Mouse (Mus musculus): ENCODE measurements at regions not wholly inside any gene's neighbourhood (a gene's known extent, or its start where the extent isn't known, plus 50 kb on each side); places are given as distances from the start of the nearest gene placed in this dataset.

DNA sequence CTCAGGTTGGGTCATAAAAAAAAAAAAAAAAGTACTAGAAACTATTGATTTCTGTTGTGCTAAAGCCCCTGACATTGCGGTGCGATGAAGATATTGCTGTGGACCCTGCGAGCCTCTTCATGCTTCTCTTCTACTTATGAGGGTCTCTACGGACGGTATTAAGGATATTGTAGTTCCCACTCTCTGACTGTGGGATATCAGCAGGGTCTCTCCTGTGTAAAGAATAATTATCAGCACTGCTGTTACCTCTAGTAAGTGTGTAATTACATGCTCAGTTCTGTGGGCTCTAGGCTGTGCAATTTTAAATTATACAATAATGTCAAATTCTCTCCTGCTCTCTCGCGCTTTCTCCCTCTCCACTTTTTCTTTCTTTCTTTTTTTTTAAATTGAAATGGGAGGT lies 1545.9 kb upstream of the Gulo start:
- no peak for TF ChIP-seq CTCF (IDR thresholded peaks at IDR 0.05; ENCODE audit: low read depth, low read length)
- no peak for TF ChIP-seq POLR2A (IDR thresholded peaks at IDR 0.05; ENCODE audit: borderline replicate concordance, low read depth, low read length)
- no peaks in the 10 kb centered on the region for H3K4me1 ChIP-seq (ENCODE audit: control insufficient read depth, insufficient read depth, low read length)
- no peak overlapping the region for H3K27ac ChIP-seq (ENCODE audit: insufficient read depth, low read depth, low read length)
- H3K4me3 ChIP-seq (ENCODE audit: insufficient read depth, low read length), result no peak overlapping the region

GRCm38 (mm10) chr14:67550462-67551185 lies 1541.6 kb upstream of the Gulo start:
- Histone ChIP-seq H3K4me3 (ENCODE audit: insufficient read depth, low read length) (no peak overlapping the region), H3K27ac (ENCODE audit: insufficient read depth, low read depth, low read length) (no peak overlapping the region), H3K4me1 (ENCODE audit: control insufficient read depth, insufficient read depth, low read length) (no peaks in the 10 kb centered on the region)
- no peak for TF ChIP-seq CTCF (IDR thresholded peaks at IDR 0.05; ENCODE audit: low read depth, low read length)
- TF ChIP-seq POLR2A (IDR thresholded peaks at IDR 0.05; ENCODE audit: borderline replicate concordance, low read depth, low read length), result no peak

DNA sequence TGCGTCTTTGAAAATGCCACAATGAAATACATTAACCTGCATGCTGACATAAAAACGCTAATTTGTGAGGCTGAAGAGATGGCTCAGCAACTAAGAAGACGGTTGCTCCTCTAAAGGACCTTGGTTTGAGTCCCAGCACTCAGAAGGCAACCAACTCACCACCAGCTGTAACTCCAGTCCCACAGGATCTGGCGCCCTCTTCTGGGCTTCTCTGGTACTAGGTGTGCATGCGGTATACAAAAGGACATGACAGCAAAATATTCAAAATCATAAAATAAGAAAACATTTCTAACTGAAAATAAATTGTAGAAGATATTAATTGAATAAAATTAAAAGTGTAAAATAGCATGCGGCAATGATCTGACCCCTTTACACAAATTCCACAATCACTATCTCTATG lies 1539.7 kb upstream of the Gulo start:
- TF ChIP-seq CTCF (IDR thresholded peaks at IDR 0.05; ENCODE audit: low read depth, low read length), result 0 out of 2 replicates have a peak, but pooled peaks have one; percentile 17
- no peak for TF ChIP-seq POLR2A (IDR thresholded peaks at IDR 0.05; ENCODE audit: borderline replicate concordance, low read depth, low read length)
- no peaks in the 10 kb centered on the region for H3K4me1 ChIP-seq (ENCODE audit: control insufficient read depth, insufficient read depth, low read length)
- no peak overlapping the region for H3K27ac ChIP-seq (ENCODE audit: insufficient read depth, low read depth, low read length)
- H3K4me3 ChIP-seq (ENCODE audit: insufficient read depth, low read length), result no peak overlapping the region

DNA sequence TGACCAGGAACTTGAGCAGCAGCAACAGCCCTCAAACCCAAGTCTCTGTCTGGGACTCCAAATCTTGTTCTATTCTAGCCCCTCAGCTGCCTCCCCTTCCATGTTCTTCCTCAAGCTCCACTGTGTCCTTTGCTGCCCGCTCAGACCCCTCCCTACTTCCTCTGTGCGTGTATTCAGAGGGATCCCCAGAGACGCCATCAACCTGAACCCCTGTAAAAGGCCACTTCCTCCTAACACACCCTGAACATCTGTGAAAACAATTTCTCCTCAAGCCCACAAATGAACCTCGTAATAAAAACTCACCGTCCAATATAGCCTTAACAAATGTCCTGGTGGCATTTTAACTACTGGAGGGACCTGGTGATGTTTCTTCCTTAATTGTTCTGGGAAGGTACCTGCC lies 1536.0 kb upstream of the Gulo start:
- H3K4me3 ChIP-seq (ENCODE audit: insufficient read depth, low read length), result no peak overlapping the region

GRCm38 (mm10) chr14:67541271-67541711 lies 1532.3 kb upstream of the Gulo start:
- no peak for TF ChIP-seq POLR2A (IDR thresholded peaks at IDR 0.05; ENCODE audit: borderline replicate concordance, low read depth, low read length)
- no peak for TF ChIP-seq CTCF (IDR thresholded peaks at IDR 0.05; ENCODE audit: low read depth, low read length)
- Histone ChIP-seq H3K27ac (ENCODE audit: insufficient read depth, low read depth, low read length) (no peak overlapping the region), H3K4me3 (ENCODE audit: insufficient read depth, low read length) (no peak overlapping the region), H3K4me1 (ENCODE audit: control insufficient read depth, insufficient read depth, low read length) (no peaks in the 10 kb centered on the region)

More for the DNA sequence above, 1536.0 kb upstream of the Gulo start:
- TF ChIP-seq POLR2A (IDR thresholded peaks at IDR 0.05; ENCODE audit: borderline replicate concordance, low read depth, low read length) (no peak), CTCF (IDR thresholded peaks at IDR 0.05; ENCODE audit: low read depth, low read length) (no peak)
- no peaks in the 10 kb centered on the region for H3K4me1 ChIP-seq (ENCODE audit: control insufficient read depth, insufficient read depth, low read length)
- H3K27ac ChIP-seq (ENCODE audit: insufficient read depth, low read depth, low read length), result no peak overlapping the region

DNA sequence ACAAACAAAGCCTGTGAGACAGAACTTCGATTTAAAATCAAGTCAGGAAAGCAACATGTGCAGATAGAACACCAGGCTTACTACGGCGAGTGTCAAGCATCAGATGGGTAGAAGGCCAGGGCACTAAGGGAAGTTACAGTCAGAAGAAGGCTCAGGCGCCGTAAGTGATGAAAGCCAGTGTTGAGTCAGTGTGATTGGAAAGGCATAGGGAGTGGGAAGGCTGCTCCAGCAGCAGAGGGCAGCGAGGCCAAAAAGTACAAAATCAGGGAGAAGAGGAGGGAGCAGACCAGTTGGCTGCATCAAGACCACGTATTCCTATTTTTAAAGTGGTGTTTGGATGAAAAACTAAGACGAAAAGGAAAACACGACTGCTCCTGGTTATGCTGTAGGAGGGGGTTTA lies 1529.7 kb upstream of the Gulo start:
- no peaks in the 10 kb centered on the region for H3K4me1 ChIP-seq (ENCODE audit: control insufficient read depth, insufficient read depth, low read length)
- TF ChIP-seq CTCF (IDR thresholded peaks at IDR 0.05; ENCODE audit: low read depth, low read length), result no peak
- TF ChIP-seq POLR2A (IDR thresholded peaks at IDR 0.05; ENCODE audit: borderline replicate concordance, low read depth, low read length), result no peak
- no peak overlapping the region for H3K4me3 ChIP-seq (ENCODE audit: insufficient read depth, low read length)
- H3K27ac ChIP-seq (ENCODE audit: insufficient read depth, low read depth, low read length), result no peak overlapping the region

GRCm38 (mm10) chr14:67536787-67537659 lies 1528.0 kb upstream of the Gulo start:
- Histone ChIP-seq H3K4me3 (ENCODE audit: insufficient read depth, low read length) (no peak overlapping the region), H3K27ac (ENCODE audit: insufficient read depth, low read depth, low read length) (no peak overlapping the region), H3K4me1 (ENCODE audit: control insufficient read depth, insufficient read depth, low read length) (no peaks in the 10 kb centered on the region)
- TF ChIP-seq CTCF (IDR thresholded peaks at IDR 0.05; ENCODE audit: low read depth, low read length) (no peak), POLR2A (IDR thresholded peaks at IDR 0.05; ENCODE audit: borderline replicate concordance, low read depth, low read length) (no peak)

DNA sequence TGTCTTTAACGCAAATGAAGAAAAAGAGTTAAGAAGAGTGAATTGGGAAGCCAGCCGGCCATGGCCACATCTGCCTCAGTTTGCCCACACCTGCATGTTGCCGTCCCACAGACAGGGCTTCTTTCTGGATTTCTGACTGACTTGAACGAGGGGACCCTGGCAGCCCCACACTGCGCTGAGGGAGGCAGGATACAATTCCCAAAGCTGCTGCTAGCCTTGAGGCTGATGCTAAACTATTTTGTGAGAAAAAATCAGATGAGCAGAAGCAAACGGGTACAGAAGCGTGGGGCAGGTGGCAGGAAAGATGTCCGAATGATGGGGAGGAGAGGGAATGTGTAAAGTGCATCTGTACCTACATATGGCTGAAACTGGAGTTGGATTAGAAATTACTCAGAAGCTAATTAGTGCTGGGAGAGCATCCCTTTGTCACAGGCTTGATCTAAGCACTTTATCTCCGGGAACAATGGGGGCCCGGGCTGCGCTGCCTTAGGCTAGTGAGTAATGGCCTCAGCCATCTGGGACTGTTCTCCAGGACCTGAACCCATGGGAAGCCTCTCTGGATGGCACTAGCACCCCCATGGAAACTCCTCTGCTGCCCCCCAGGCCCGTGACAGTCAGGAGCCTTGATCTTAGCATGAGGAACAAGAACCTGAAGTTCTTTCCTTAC lies 1497.9 kb upstream of the Gulo start:
- no peaks in the 10 kb centered on the region for H3K4me1 ChIP-seq (ENCODE audit: control insufficient read depth, insufficient read depth, low read length)
- H3K27ac ChIP-seq (ENCODE audit: insufficient read depth, low read depth, low read length), result no peak overlapping the region
- H3K4me3 ChIP-seq (ENCODE audit: insufficient read depth, low read length), result no peak overlapping the region
- TF ChIP-seq POLR2A (IDR thresholded peaks at IDR 0.05; ENCODE audit: borderline replicate concordance, low read depth, low read length) (no peak), CTCF (IDR thresholded peaks at IDR 0.05; ENCODE audit: low read depth, low read length) (no peak)

DNA sequence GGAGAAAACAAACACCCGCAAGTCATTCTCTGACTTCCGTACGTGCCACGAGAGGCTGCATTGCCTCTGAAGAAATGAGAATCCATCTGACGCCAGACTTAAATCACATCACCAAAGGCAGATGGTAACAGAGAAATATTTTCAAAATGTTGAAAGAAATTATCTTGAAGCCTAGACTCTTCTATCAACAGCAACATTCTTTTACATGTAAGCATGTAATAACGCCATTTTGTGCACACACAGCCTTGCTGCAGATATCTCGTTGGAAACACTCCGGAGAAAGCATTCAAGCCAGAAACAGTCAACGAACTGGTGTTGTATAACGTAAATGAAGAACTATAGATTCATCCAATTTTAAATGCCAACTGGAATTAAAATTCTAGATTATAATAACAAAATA lies 1483.1 kb upstream of the Gulo start:
- TF ChIP-seq POLR2A (IDR thresholded peaks at IDR 0.05; ENCODE audit: borderline replicate concordance, low read depth, low read length), result no peak
- Histone ChIP-seq H3K4me1 (ENCODE audit: control insufficient read depth, insufficient read depth, low read length) (no peaks in the 10 kb centered on the region), H3K4me3 (ENCODE audit: insufficient read depth, low read length) (no peak overlapping the region), H3K27ac (ENCODE audit: insufficient read depth, low read depth, low read length) (no peak overlapping the region)

All from bone marrow macrophage, adult 2 months (primary cell).